Mouse (Mus musculus) kidney, embryonic 14.5 days (tissue): ENCODE results near the gene Mpdu1. TPM values are rescaled to one million over a fixed set of nuclear protein-coding genes. Genes with fewer than 3 reads are reported as not detected.

ENCODE experiments used
- ATAC-seq: fragments of 200-750 bp; cut with Nextera tagmentation; 2 replicates; pipeline ENCODE4 v1.8.0; 2017; ENCODE audit warnings: moderate number of reproducible peaks, mild to moderate bottlenecking, moderate TSS enrichment, moderate library complexity; ENCODE audit not compliant: low FRiP score, low TSS enrichment
- H3K27ac ChIP-seq: fragments of 300-500 bp; sonication (generic); 2 replicates; pipeline ENCODE4 v1.5.1; 2014; ENCODE audit warnings: low read depth, mild to moderate bottlenecking, low read length, moderate library complexity, mixed read lengths
- H3K27me3 ChIP-seq: fragments of 300-500 bp; sonication (generic); 2 replicates; pipeline ENCODE4 v1.6.1; 2014; ENCODE audit warnings: mild to moderate bottlenecking, low read length; ENCODE audit not compliant: control insufficient read depth, insufficient read depth
- H3K36me3 ChIP-seq: fragments of 300-500 bp; sonication (generic); 2 replicates; pipeline ENCODE4 v1.6.1; 2014; ENCODE audit warnings: low read length, mixed read lengths; ENCODE audit not compliant: control insufficient read depth, insufficient read depth
- H3K4me1 ChIP-seq: fragments of 300-500 bp; sonication (generic); 2 replicates; pipeline ENCODE4 v1.6.1; 2014; ENCODE audit warnings: low read length, mixed read lengths; ENCODE audit not compliant: control insufficient read depth, insufficient read depth
- H3K4me2 ChIP-seq: fragments of 300-500 bp; sonication (generic); replicated peaks from 2 replicates; pipeline ENCODE4 v1.6.1; 2014; ENCODE audit warnings: low read depth, mild to moderate bottlenecking, low read length
- H3K4me3 ChIP-seq: fragments of 300-500 bp; sonication (generic); 2 replicates; pipeline ENCODE4 v1.5.1; 2014; ENCODE audit warnings: mild to moderate bottlenecking, low read length
- H3K9ac ChIP-seq: fragments of 300-500 bp; sonication (generic); 2 replicates; pipeline ENCODE4 v1.6.1; 2014; ENCODE audit warnings: low read depth, mild to moderate bottlenecking, low read length, moderate library complexity
- H3K9me3 ChIP-seq: fragments of 300-500 bp; sonication (generic); 2 replicates; pipeline ENCODE4 v1.6.1; 2016; ENCODE audit warnings: low read length; ENCODE audit not compliant: control insufficient read depth
- WGBS: fragments of 180-500 bp; shearing (Covaris S2); extraction: QIAGEN DNeasy Blood & Tissue Kit; methylation state at CpG from one replicate; pipeline ENCODE4 v1.1.7; 2014; 5-methylcytosine and 5-hydroxymethylcytosine counted together
- polyA plus RNA-seq: library from polyadenylated mRNA; unstranded; fragments of >200 nt; fragmentation: Nextera tagmentation; extraction: Ambion mirVana; gene quantifications from 2 replicates; pipeline ENCODE4 v1.2.1, GENCODE M21; 2014

Gene Mpdu1
- polyA plus RNA-seq, 1 experiment from 2014 or later: 42.3 TPM

DNA sequence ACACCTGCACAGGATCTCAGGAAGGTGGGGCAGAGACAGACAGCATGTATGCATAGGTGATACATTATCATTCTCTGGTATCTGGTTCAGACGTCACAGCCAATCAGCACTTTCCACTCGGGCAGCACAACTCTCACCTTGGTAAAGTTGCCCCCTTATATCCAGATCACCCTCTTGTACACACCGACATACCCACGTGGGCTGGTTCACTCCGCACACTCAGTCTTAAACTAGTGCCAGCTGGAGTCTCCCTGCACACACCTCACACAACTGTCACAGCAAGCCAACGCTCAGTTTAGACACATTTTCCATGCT, 32.6 kb upstream of the Mpdu1 start:
- no peak; the same call in 1 of the 2 replicates for ATAC-seq
- Histone ChIP-seq H3K4me2 (peak overlapping the region; percentile 93), H3K27ac (peak overlapping the region; percentile 78), H3K36me3 (no peaks in the 10 kb centered on the region), H3K27me3 (no peaks in the 10 kb centered on the region), H3K4me1 (peaks cover 14% of the 10 kb centered on the region; the same call in 1 of the 2 replicates), H3K9me3 (0 out of 2 replicates have a peak, but pooled peaks cover 3% of the 10 kb centered on the region), H3K4me3 (peak overlapping the region; percentile 62), H3K9ac (peak overlapping the region; percentile 83; the same call in 1 of the 2 replicates)
- 29% methylated on average over 6 of the region's 6 CpGs for WGBS

DNA sequence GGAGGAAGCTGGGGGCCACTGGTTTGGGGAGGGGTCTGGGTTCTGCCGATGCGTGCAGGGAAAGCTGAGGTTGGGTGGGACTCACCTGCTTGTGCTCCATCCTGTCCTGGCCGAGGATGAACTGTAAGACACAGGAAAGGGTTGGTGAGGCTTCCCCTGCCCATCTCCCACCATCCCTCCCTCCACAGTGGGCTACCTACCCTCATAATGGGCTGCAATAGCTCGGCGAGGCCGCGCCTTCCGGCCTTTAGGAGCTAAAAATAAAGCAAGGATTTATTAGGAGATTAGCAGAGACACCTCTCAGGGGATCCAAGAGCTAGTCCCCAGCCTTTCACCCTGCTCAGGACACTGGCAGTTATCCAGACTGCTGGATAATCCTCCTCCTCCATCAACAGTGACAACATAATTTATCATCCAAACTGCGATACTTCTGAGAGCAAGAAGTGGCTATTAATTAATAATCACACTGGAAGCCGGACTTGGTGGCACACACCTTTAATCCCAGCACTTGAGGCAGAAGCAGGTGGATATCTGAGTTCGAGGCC, 31.1 kb upstream of the Mpdu1 start:
- H3K27ac ChIP-seq: no peak overlapping the region
- no peak for ATAC-seq
- 47% methylated on average over 11 of the region's 11 CpGs for WGBS

GRCm38 (mm10) chr11:69692863-69693262, 30.4 kb upstream of the Mpdu1 start:
- Histone ChIP-seq H3K4me2 (no peak overlapping the region), H3K36me3 (no peaks in the 10 kb centered on the region), H3K9ac (no peak overlapping the region), H3K9me3 (no peaks in the 10 kb centered on the region), H3K27me3 (no peaks in the 10 kb centered on the region), H3K4me1 (peaks cover 14% of the 10 kb centered on the region; the same call in 1 of the 2 replicates), H3K4me3 (no peak overlapping the region), H3K27ac (no peak overlapping the region)
- no peak for ATAC-seq
- WGBS: 80% methylated on average over 6 of the region's 6 CpGs

More for the DNA sequence above, 31.1 kb upstream of the Mpdu1 start:
- Histone ChIP-seq H3K4me3 (no peak overlapping the region), H3K27me3 (no peaks in the 10 kb centered on the region), H3K9me3 (0 out of 2 replicates have a peak, but pooled peaks cover under 1% of the 10 kb centered on the region), H3K9ac (no peak overlapping the region), H3K4me2 (no peak overlapping the region), H3K4me1 (peaks cover 14% of the 10 kb centered on the region; the same call in 1 of the 2 replicates), H3K36me3 (no peaks in the 10 kb centered on the region)

- H3K4me3 ChIP-seq: no peak overlapping the region
- no peak for ATAC-seq
- H3K4me2 ChIP-seq: no peak overlapping the region
- H3K9ac ChIP-seq: no peak overlapping the region
- peaks cover 14% of the 10 kb centered on the region; the same call in 1 of the 2 replicates for H3K4me1 ChIP-seq
- H3K9me3 ChIP-seq: no peaks in the 10 kb centered on the region
- no peak overlapping the region for H3K27ac ChIP-seq
- H3K36me3 ChIP-seq: no peaks in the 10 kb centered on the region
- WGBS: 72% methylated on average over 9 of the region's 9 CpGs
- H3K27me3 ChIP-seq: no peaks in the 10 kb centered on the region
Observed at GRCm38 (mm10) chr11:69692196-69692811, 29.9 kb upstream of the Mpdu1 start.

GRCm38 (mm10) chr11:69689891-69690290, 27.4 kb upstream of the Mpdu1 start:
- no peaks in the 10 kb centered on the region for H3K36me3 ChIP-seq
- no peak overlapping the region for H3K27ac ChIP-seq
- H3K9me3 ChIP-seq: no peaks in the 10 kb centered on the region
- no peak for ATAC-seq
- no peak overlapping the region for H3K4me2 ChIP-seq
- 100% methylated on average over 1 of the region's 1 CpGs for WGBS
- no peaks in the 10 kb centered on the region for H3K27me3 ChIP-seq
- H3K4me1 ChIP-seq: peaks cover 24% of the 10 kb centered on the region; the same call in 1 of the 2 replicates
- H3K4me3 ChIP-seq: no peak overlapping the region
- H3K9ac ChIP-seq: no peak overlapping the region

- H3K4me2 ChIP-seq: no peak overlapping the region
- 0 out of 2 replicates have a peak overlapping the region, but pooled peaks have one; percentile 12 for H3K9ac ChIP-seq
Observed at GRCm38 (mm10) chr11:69687061-69687460, 24.6 kb upstream of the Mpdu1 start.

GRCm38 (mm10) chr11:69686377-69686776, 23.9 kb upstream of the Mpdu1 start:
- peaks cover 23% of the 10 kb centered on the region; the same call in 1 of the 2 replicates for H3K4me1 ChIP-seq
- ATAC-seq: no peak
- no peaks in the 10 kb centered on the region for H3K27me3 ChIP-seq
- WGBS: 17% methylated on average over 4 of the region's 4 CpGs
- no peaks in the 10 kb centered on the region for H3K9me3 ChIP-seq
- no peak overlapping the region for H3K9ac ChIP-seq
- no peak overlapping the region for H3K4me3 ChIP-seq
- H3K4me2 ChIP-seq: no peak overlapping the region
- 0 out of 2 replicates have a peak overlapping the region, but pooled peaks have one; percentile 19 for H3K27ac ChIP-seq
- no peaks in the 10 kb centered on the region for H3K36me3 ChIP-seq

More at GRCm38 (mm10) chr11:69687061-69687460, 24.6 kb upstream of the Mpdu1 start:
- no peaks in the 10 kb centered on the region for H3K9me3 ChIP-seq
- peaks cover 23% of the 10 kb centered on the region; the same call in 1 of the 2 replicates for H3K4me1 ChIP-seq
- H3K36me3 ChIP-seq: no peaks in the 10 kb centered on the region
- H3K27me3 ChIP-seq: no peaks in the 10 kb centered on the region
- no peak overlapping the region for H3K4me3 ChIP-seq
- WGBS: 54% methylated on average over 5 of the region's 5 CpGs
- no peak for ATAC-seq
- H3K27ac ChIP-seq: no peak overlapping the region

DNA sequence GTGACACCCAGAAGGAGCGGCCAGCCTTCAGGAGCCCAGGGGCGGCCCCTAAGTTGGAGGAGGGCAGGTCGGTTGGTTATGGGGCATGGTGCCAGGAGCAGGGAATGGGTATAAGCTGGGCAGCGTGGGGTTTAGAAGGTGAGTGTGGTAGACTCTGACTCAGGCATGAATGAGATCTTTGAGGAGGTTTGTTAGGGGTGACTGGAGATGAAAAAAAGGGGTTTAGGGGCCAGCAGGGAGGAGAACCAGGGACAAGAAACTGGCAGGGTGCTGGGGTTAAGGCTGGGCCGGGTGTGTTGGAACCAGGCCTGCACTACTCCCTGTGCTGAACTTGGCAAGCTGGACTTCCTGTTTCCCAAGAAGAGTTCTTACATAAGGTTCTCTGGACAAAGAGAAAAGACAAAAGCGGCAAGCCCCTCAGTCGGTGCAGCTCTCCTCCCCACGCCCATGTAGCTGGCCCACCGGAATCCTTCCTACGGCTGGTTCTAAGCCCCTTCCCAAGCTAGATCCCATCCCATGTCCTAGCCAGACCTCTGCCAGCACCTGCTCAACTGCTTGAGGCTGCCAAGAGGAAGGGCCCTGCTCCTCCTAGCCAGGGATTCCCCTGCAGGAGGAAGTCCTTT, 23.2 kb upstream of the Mpdu1 start, which contains the start of gene Tnfsf13:
Tnfsf13 (minus strand) TSS at position 259 of the 623 bp plus-strand sequence.
- H3K4me2 ChIP-seq: no peak within 1 kb of the TSS; the same call in 1 of the 2 replicates
- ATAC-seq: no peak
- H3K9me3 ChIP-seq: no peaks in the 10 kb centered on the region
- peaks cover 23% of the 10 kb centered on the region; the same call in 1 of the 2 replicates for H3K4me1 ChIP-seq
- peak within 1 kb of the TSS; percentile 47; the same call in 1 of the 2 replicates for H3K27ac ChIP-seq
- no peaks in the 10 kb centered on the region for H3K27me3 ChIP-seq
- no peaks in the 10 kb centered on the region for H3K36me3 ChIP-seq
- no peak within 1 kb of the TSS for H3K9ac ChIP-seq
- H3K4me3 ChIP-seq: no peak within 1 kb of the TSS
- 73% methylated on average over 10 of the region's 10 CpGs for WGBS

- peaks cover 5% of the 10 kb centered on the region; the same call in 1 of the 2 replicates for H3K36me3 ChIP-seq
- ATAC-seq: no peak
- no peaks in the 10 kb centered on the region for H3K27me3 ChIP-seq
- H3K4me3 ChIP-seq: no peak overlapping the region
- no peak overlapping the region for H3K27ac ChIP-seq
- WGBS: 86% methylated on average over 6 of the region's 6 CpGs
- no peak overlapping the region for H3K9ac ChIP-seq
- H3K9me3 ChIP-seq: no peaks in the 10 kb centered on the region
- peaks cover 28% of the 10 kb centered on the region; the same call in 1 of the 2 replicates for H3K4me1 ChIP-seq
- H3K4me2 ChIP-seq: no peak overlapping the region
Observed at GRCm38 (mm10) chr11:69684936-69685335, 22.5 kb upstream of the Mpdu1 start.
